Mouse (Mus musculus) heart, postnatal 0 days (tissue): Measurements from ENCODE around the gene Metap1. TPM values are rescaled to one million over a fixed set of nuclear protein-coding genes. Genes with fewer than 3 reads are reported as not detected.

Experiments used
- ATAC-seq: fragments of 200-750 bp; cut with Nextera tagmentation; 2 replicates; pipeline ENCODE4 v1.8.0; 2017; ENCODE audit warnings: low read depth, moderate number of reproducible peaks, moderate library complexity; ENCODE audit not compliant: insufficient read depth
- DNase-seq: peaks from one replicate; pipeline ENCODE4 v3.0.0-alpha.2; 2016; ENCODE audit warnings: low spot score
- H3K27ac ChIP-seq: fragments of 300-500 bp; sonication (generic); 2 replicates; pipeline ENCODE4 v1.5.1; 2014; ENCODE audit warnings: low read depth, mild to moderate bottlenecking
- H3K27me3 ChIP-seq: fragments of 300-500 bp; sonication (generic); 2 replicates; pipeline ENCODE4 v1.6.1; 2014; ENCODE audit warnings: low read length, mixed read lengths; ENCODE audit not compliant: control insufficient read depth, insufficient read depth
- H3K36me3 ChIP-seq: fragments of 300-500 bp; sonication (generic); replicated peaks from 2 replicates; pipeline ENCODE4 v1.6.1; 2014; ENCODE audit warnings: low read length, mixed read lengths; ENCODE audit not compliant: control insufficient read depth, insufficient read depth
- H3K4me1 ChIP-seq: fragments of 300-500 bp; sonication (generic); 2 replicates; pipeline ENCODE4 v1.6.1; 2014; ENCODE audit warnings: antibody characterized with exemption; ENCODE audit not compliant: control insufficient read depth, insufficient read depth
- H3K4me2 ChIP-seq: fragments of 300-500 bp; sonication (generic); 2 replicates; pipeline ENCODE4 v1.6.1; 2014; ENCODE audit warnings: low read depth, mild to moderate bottlenecking, low read length, moderate library complexity
- H3K4me3 ChIP-seq: fragments of 300-500 bp; sonication (generic); 2 replicates; pipeline ENCODE4 v1.5.1; 2014; ENCODE audit warnings: low read depth, low read length
- H3K9ac ChIP-seq: fragments of 300-500 bp; sonication (generic); replicated peaks from 2 replicates; pipeline ENCODE4 v1.6.1; 2014; ENCODE audit warnings: low read depth, low read length, mixed read lengths
- H3K9me3 ChIP-seq: fragments of 300-500 bp; sonication (generic); replicated peaks from 2 replicates; pipeline ENCODE4 v1.6.1; 2016; ENCODE audit warnings: low read length; ENCODE audit not compliant: control insufficient read depth
- CTCF ChIP-seq: IDR thresholded peaks from 2 replicates; pipeline ENCODE4 v1.5.1; 2016; ENCODE audit warnings: antibody characterized with exemption, control low read depth, low read depth
- EP300 ChIP-seq: IDR thresholded peaks from 2 replicates; pipeline ENCODE4 v1.6.1; 2016; ENCODE audit warnings: antibody characterized with exemption, low read depth
- WGBS: fragments of 180-500 bp; shearing (Covaris S2); extraction: QIAGEN DNeasy Blood & Tissue Kit; methylation state at CpG from one replicate; pipeline ENCODE4 v1.1.7; 2014; 5-methylcytosine and 5-hydroxymethylcytosine counted together
- polyA plus RNA-seq: library from polyadenylated mRNA; unstranded; fragments of >200 nt; fragmentation: Nextera tagmentation; extraction: Ambion mirVana; gene quantifications from 2 replicates; pipeline ENCODE4 v1.2.1, GENCODE M21; 2015
- total RNA-seq: library from RNA; depleted of rRNA; stranded (reverse); fragments of >200 nt; gene quantifications from 2 replicates; pipeline ENCODE4 v1.2.3, GENCODE M21; 2014; ENCODE audit warnings: low replicate concordance

Gene Metap1
- total and polyA plus RNA-seq, 2 experiments from 2014 or later, result 26.0 to 33.3 TPM

DNA sequence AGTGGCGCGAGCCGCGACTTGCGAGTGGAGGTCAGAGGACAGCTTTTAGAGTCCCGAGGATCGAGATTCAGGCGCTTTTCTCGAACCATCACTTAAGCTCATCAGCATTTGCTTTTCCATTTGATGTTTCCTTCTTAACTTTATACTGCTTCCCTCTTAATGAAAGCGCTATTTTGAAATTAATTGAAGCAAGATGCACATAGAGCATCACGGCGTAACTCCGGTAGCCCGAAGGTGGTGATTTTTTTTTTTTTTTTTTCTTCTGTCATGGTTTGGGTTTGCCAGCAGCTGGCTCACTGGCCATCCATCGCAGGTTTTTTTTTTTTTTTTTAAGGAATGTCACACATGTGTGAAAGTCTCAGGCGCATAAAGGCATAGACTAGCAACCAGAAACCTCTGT lies 39.0 kb upstream of the Metap1 start:
- ATAC-seq, result no peak
- TF ChIP-seq CTCF, result no peak
- TF ChIP-seq EP300, result no peak
- no peaks in the 10 kb centered on the region for H3K27me3 ChIP-seq
- H3K9me3 ChIP-seq, result no peaks in the 10 kb centered on the region
- peak overlapping the region; percentile 100 for H3K4me3 ChIP-seq
- no peak overlapping the region; the same call in 1 of the 2 replicates for H3K27ac ChIP-seq
- peak overlapping the region; percentile 93 for H3K4me2 ChIP-seq
- H3K4me1 ChIP-seq, result peaks cover 23% of the 10 kb centered on the region
- no peaks in the 10 kb centered on the region for H3K36me3 ChIP-seq
- no peak for DNase-seq
- H3K9ac ChIP-seq, result peak overlapping the region; percentile 98; the same call in 1 of the 2 replicates
- WGBS, result 4% methylated on average over 16 of the region's 16 CpGs

DNA sequence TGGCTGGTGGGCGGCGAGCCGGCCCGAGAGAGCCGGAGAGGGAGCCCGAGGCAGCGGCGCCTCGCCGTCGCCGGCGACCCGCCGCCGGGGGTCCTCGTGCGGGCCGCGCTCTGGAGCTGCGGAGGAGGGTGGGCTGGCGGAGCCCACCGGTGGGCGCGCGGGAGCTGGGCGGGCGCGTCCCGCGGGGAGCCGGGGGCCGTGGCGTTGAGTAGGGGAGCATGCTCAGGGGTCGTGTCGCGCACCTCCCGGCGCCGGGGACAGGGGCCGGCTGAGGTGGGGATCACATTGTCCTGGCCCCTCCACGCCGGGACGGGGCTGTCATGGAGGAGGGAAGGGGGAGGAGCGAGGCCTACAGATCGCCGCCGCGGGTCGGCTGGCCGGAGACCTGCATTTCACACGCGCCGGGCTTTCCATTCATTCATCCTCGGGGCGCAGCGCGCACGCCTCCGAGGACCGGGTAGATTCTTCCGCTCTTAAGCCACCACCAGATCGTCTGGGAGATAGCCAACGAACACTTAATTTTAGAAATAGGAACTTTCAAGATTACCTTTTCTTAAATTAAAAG lies 38.4 kb upstream of the Metap1 start:
- under 1% methylated on average over 48 of the region's 64 CpGs for WGBS

DNA sequence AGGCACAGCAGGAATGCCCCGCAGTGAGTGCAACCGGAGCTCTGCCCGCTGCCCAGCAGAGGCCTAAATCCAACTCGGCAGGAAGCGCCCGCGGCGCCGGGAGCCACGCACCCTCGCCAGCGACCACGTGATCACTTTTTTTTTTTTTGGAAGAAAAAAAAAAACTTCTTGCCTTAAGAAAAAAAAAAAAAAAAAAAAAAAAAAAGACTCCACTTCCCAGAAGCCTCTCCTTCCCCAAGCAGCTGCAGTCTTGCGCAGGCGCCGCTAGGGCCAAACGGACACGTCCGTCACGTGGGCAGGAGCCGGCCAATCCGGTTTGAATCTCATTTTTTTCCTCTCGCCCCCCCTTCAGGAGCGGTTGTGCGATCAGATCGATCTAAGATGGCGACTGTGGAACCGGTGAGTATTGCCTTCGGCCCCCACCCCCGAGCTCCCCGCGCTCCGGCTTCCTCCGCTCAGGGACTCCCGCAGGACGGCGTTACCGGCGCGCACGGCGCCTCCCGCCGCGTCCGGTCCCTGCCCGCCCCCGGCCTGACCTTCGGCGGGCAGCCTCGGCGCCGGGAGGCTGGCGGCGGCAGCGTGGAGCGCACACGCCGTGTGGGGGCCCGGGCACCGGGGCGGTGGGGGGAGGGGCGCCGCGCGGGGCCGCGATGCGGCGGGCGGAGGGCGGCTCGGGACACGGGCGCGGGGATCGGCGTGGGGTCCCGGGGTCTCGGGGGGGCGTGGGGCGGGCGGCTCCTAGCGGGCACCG lies 37.8 kb upstream of the Metap1 start:
- Histone ChIP-seq H3K9ac (peak overlapping the region; percentile 98), H3K4me1 (peaks cover 23% of the 10 kb centered on the region), H3K4me3 (peak overlapping the region; percentile 100), H3K36me3 (no peaks in the 10 kb centered on the region), H3K27ac (peak overlapping the region; percentile 96), H3K27me3 (no peaks in the 10 kb centered on the region), H3K9me3 (no peaks in the 10 kb centered on the region), H3K4me2 (peak overlapping the region; percentile 99)
- ATAC-seq (peak; percentile 94), DNase-seq (peak; percentile 99)
- under 1% methylated on average over 63 of the region's 85 CpGs for WGBS
- TF ChIP-seq CTCF (no peak; the same call in 1 of the 2 replicates), EP300 (0 out of 2 replicates have a peak, but pooled peaks have one; percentile 39)

More for the DNA sequence above, 38.4 kb upstream of the Metap1 start:
- peak overlapping the region; percentile 93 for H3K27ac ChIP-seq
- TF ChIP-seq EP300 (no peak), CTCF (no peak)
- H3K9me3 ChIP-seq, result no peaks in the 10 kb centered on the region
- peak overlapping the region; percentile 100 for H3K4me3 ChIP-seq
- ATAC-seq (peak; percentile 68), DNase-seq (peak; percentile 78)
- no peaks in the 10 kb centered on the region for H3K36me3 ChIP-seq
- H3K9ac ChIP-seq, result peak overlapping the region; percentile 98
- H3K27me3 ChIP-seq, result no peaks in the 10 kb centered on the region
- peaks cover 23% of the 10 kb centered on the region for H3K4me1 ChIP-seq
- peak overlapping the region; percentile 93 for H3K4me2 ChIP-seq

DNA sequence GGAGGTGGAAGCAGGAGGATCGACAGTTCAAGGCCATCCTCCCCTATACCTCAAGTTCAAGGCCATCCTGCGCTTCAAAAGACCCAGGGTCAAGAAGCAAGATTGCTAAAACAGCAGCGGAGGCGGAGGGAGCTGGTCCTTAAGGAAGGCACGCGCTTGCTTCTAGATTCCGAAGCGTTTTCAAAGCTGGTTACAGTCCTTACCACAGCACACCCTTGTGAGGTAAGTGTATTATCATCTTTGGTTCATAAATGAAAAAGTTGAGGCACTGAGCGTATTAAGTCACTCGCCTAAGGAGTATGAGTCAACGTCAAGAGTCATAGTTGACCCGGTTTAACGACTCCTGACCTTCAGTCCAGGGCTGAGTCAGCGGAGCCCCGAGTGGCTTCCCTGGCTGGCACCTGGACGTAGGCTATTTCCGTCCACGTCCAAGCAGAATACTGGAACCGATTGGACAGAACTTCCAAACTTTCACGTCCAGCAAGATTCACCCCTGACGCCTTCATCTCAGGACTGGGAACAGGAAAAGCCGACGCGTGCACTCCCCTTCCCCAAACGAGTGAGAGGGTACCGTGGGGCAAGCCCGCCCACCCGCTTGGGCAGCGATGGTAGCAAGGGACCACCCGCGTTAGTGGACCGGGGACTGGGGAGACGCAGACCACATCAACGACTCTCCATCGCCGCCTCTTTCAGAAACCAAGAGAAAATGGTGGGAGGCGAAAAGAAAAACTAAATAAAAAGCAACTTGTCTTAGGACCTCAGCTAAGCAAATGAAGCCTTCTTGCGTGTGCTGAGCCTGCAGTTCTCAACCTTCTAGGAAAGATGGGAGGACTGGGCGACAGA lies 37.0 kb upstream of the Metap1 start, which contains the start of gene Eif4e:
Gene Eif4e (plus strand): TSS at position 107 of the 843 bp plus-strand sequence.
- WGBS, result 2% methylated on average over 39 of the region's 39 CpGs
- DNase-seq, result peak; percentile 64

GRCm38 (mm10) chr3:138525494-138525893 lies 36.2 kb upstream of the Metap1 start:
- no peak overlapping the region for H3K9ac ChIP-seq
- H3K9me3 ChIP-seq, result no peaks in the 10 kb centered on the region
- H3K27me3 ChIP-seq, result no peaks in the 10 kb centered on the region
- H3K4me3 ChIP-seq, result no peak overlapping the region
- H3K27ac ChIP-seq, result no peak overlapping the region
- TF ChIP-seq EP300 (no peak), CTCF (no peak)
- no peak overlapping the region for H3K4me2 ChIP-seq
- peaks cover 22% of the 10 kb centered on the region for H3K4me1 ChIP-seq
- no peak for ATAC-seq
- DNase-seq, result no peak
- no peaks in the 10 kb centered on the region for H3K36me3 ChIP-seq
- WGBS, result 69% methylated on average over 8 of the region's 8 CpGs

More for the DNA sequence above, 37.0 kb upstream of the Metap1 start, which contains the start of gene Eif4e:
- H3K4me2 ChIP-seq, result peak within 1 kb of the TSS; percentile 99
- peak; percentile 43 for ATAC-seq
- no peaks in the 10 kb centered on the region for H3K36me3 ChIP-seq
- H3K9ac ChIP-seq, result peak within 1 kb of the TSS; percentile 85
- peaks cover 23% of the 10 kb centered on the region for H3K4me1 ChIP-seq
- H3K27ac ChIP-seq, result peak within 1 kb of the TSS; percentile 96
- no peaks in the 10 kb centered on the region for H3K27me3 ChIP-seq
- H3K9me3 ChIP-seq, result no peaks in the 10 kb centered on the region
- H3K4me3 ChIP-seq, result peak within 1 kb of the TSS; percentile 100
- TF ChIP-seq EP300 (no peak), CTCF (no peak)
